Mouse (Mus musculus) midbrain, postnatal 0 days (tissue): ENCODE measurements around the gene Fam78a. TPM values are rescaled to one million over a fixed set of nuclear protein-coding genes. Genes with fewer than 3 reads are reported as not detected.

ENCODE experiments used
- ATAC-seq: fragments of 200-750 bp; cut with Nextera tagmentation; 2 replicates; pipeline ENCODE4 v1.8.0; 2017; ENCODE audit warnings: moderate number of reproducible peaks, mild to moderate bottlenecking, moderate TSS enrichment, moderate library complexity; ENCODE audit not compliant: low FRiP score
- DNase-seq: peaks from one replicate; pipeline ENCODE4 v3.0.0-alpha.2; 2015; ENCODE audit warnings: low spot score
- H3K27ac ChIP-seq: fragments of 300-500 bp; sonication (generic); 2 replicates; pipeline ENCODE4 v1.5.1; 2014; ENCODE audit warnings: low read depth, mild to moderate bottlenecking, low read length, mixed read lengths
- H3K27me3 ChIP-seq: fragments of 300-500 bp; sonication (generic); 2 replicates; pipeline ENCODE4 v1.6.1; 2014; ENCODE audit warnings: low read length, control low read depth, mixed read lengths; ENCODE audit not compliant: insufficient read depth
- H3K36me3 ChIP-seq: fragments of 300-500 bp; sonication (generic); 2 replicates; pipeline ENCODE4 v1.6.1; 2014; ENCODE audit warnings: low read length, control low read depth, mixed read lengths; ENCODE audit not compliant: insufficient read depth
- H3K4me1 ChIP-seq: fragments of 300-500 bp; sonication (generic); 2 replicates; pipeline ENCODE4 v1.6.1; 2014; ENCODE audit warnings: mild to moderate bottlenecking, control low read depth, antibody characterized with exemption, low read length, mixed read lengths; ENCODE audit not compliant: insufficient read depth
- H3K4me2 ChIP-seq: fragments of 300-500 bp; sonication (generic); 2 replicates; pipeline ENCODE4 v1.6.1; 2014; ENCODE audit warnings: low read depth, mild to moderate bottlenecking, low read length, mixed read lengths; ENCODE audit not compliant: poor library complexity, severe bottlenecking
- H3K4me3 ChIP-seq: fragments of 300-500 bp; sonication (generic); 2 replicates; pipeline ENCODE4 v1.5.1; 2014; ENCODE audit warnings: low read depth, mild to moderate bottlenecking, low read length, moderate library complexity
- H3K9ac ChIP-seq: fragments of 300-500 bp; sonication (generic); replicated peaks from 2 replicates; pipeline ENCODE4 v1.6.1; 2014; ENCODE audit warnings: mild to moderate bottlenecking, low read length, moderate library complexity, mixed read lengths; ENCODE audit not compliant: poor library complexity, severe bottlenecking
- H3K9me3 ChIP-seq: fragments of 300-500 bp; sonication (generic); 2 replicates; pipeline ENCODE4 v1.6.1; 2016; ENCODE audit warnings: low read length, control low read depth
- CTCF ChIP-seq: IDR thresholded peaks from 2 replicates; pipeline ENCODE4 v1.5.1; 2016; ENCODE audit warnings: antibody characterized with exemption, mild to moderate bottlenecking
- WGBS: fragments of 180-500 bp; shearing (Covaris S2); extraction: QIAGEN DNeasy Blood & Tissue Kit; methylation state at CpG from one replicate; pipeline ENCODE4 v1.1.7; 2014; 5-methylcytosine and 5-hydroxymethylcytosine counted together
- polyA plus RNA-seq: library from polyadenylated mRNA; unstranded; fragments of >200 nt; fragmentation: Nextera tagmentation; extraction: Ambion mirVana; gene quantifications from 2 replicates; pipeline ENCODE4 v1.2.1, GENCODE M21; 2015
- total RNA-seq: library from RNA; depleted of rRNA; stranded (reverse); fragments of >200 nt; gene quantifications from 2 replicates; pipeline ENCODE4 v1.2.3, GENCODE M21; 2014

The Fam78a gene
- total and polyA plus RNA-seq, 2 experiments from 2014 or later, result 0.35 to 0.77 TPM

- no peak overlapping the region for H3K27ac ChIP-seq
- 37% methylated on average over 6 of the region's 6 CpGs for WGBS
- H3K9ac ChIP-seq, result no peak overlapping the region
- peak; percentile 73 for DNase-seq
- H3K4me2 ChIP-seq, result no peak overlapping the region
- no peaks in the 10 kb centered on the region for H3K9me3 ChIP-seq
- peak; percentile 84 for TF ChIP-seq CTCF
- no peak for ATAC-seq
- no peaks in the 10 kb centered on the region; the same call in 1 of the 2 replicates for H3K27me3 ChIP-seq
- no peaks in the 10 kb centered on the region for H3K4me1 ChIP-seq
- H3K4me3 ChIP-seq, result no peak overlapping the region
- H3K36me3 ChIP-seq, result no peaks in the 10 kb centered on the region
Measured at GRCm38 (mm10) chr2:32130435-32130834, 45.8 kb upstream of the Fam78a start.

- no peak for TF ChIP-seq CTCF
- Histone ChIP-seq H3K36me3 (no peaks in the 10 kb centered on the region), H3K4me2 (no peak overlapping the region), H3K27me3 (no peaks in the 10 kb centered on the region; the same call in 1 of the 2 replicates), H3K4me3 (no peak overlapping the region), H3K27ac (no peak overlapping the region), H3K4me1 (no peaks in the 10 kb centered on the region), H3K9me3 (no peaks in the 10 kb centered on the region), H3K9ac (no peak overlapping the region)
- DNase-seq (no peak), ATAC-seq (no peak)
- 58% methylated on average over 11 of the region's 11 CpGs for WGBS
Measured at GRCm38 (mm10) chr2:32129383-32130074, 44.9 kb upstream of the Fam78a start.

- ATAC-seq, result no peak
Measured at GRCm38 (mm10) chr2:32128536-32128841, 43.8 kb upstream of the Fam78a start.

GRCm38 (mm10) chr2:32127653-32128535 is 43.2 kb upstream of the Fam78a start:
- Histone ChIP-seq H3K9me3 (no peaks in the 10 kb centered on the region), H3K9ac (no peak overlapping the region), H3K4me2 (no peak overlapping the region), H3K4me1 (no peaks in the 10 kb centered on the region), H3K4me3 (no peak overlapping the region), H3K36me3 (no peaks in the 10 kb centered on the region), H3K27me3 (no peaks in the 10 kb centered on the region; the same call in 1 of the 2 replicates), H3K27ac (no peak overlapping the region)
- no peak for TF ChIP-seq CTCF
- DNase-seq, result no peak
- no peak for ATAC-seq
- WGBS, result 33% methylated on average over 16 of the region's 16 CpGs

More at GRCm38 (mm10) chr2:32128536-32128841, 43.8 kb upstream of the Fam78a start:
- no peaks in the 10 kb centered on the region for H3K36me3 ChIP-seq
- no peak overlapping the region for H3K9ac ChIP-seq
- WGBS, result 87% methylated on average over 5 of the region's 5 CpGs
- no peak overlapping the region for H3K27ac ChIP-seq
- no peak for TF ChIP-seq CTCF
- DNase-seq, result no peak
- no peaks in the 10 kb centered on the region; the same call in 1 of the 2 replicates for H3K27me3 ChIP-seq
- no peaks in the 10 kb centered on the region for H3K9me3 ChIP-seq
- no peaks in the 10 kb centered on the region for H3K4me1 ChIP-seq
- H3K4me3 ChIP-seq, result no peak overlapping the region
- H3K4me2 ChIP-seq, result no peak overlapping the region

- H3K4me1 ChIP-seq, result no peaks in the 10 kb centered on the region
- no peaks in the 10 kb centered on the region for H3K36me3 ChIP-seq
- no peak overlapping the region for H3K9ac ChIP-seq
- no peak for TF ChIP-seq CTCF
- no peaks in the 10 kb centered on the region for H3K27me3 ChIP-seq
- ATAC-seq, result no peak
- WGBS, result 81% methylated on average over 2 of the region's 2 CpGs
- no peak overlapping the region for H3K4me2 ChIP-seq
- H3K4me3 ChIP-seq, result no peak overlapping the region
- DNase-seq, result no peak
- no peak overlapping the region for H3K27ac ChIP-seq
- H3K9me3 ChIP-seq, result no peaks in the 10 kb centered on the region
Measured at GRCm38 (mm10) chr2:32121785-32122184, 37.1 kb upstream of the Fam78a start.

GRCm38 (mm10) chr2:32121150-32121549 is 36.5 kb upstream of the Fam78a start:
- ATAC-seq (no peak), DNase-seq (no peak)
- no peaks in the 10 kb centered on the region for H3K36me3 ChIP-seq
- no peaks in the 10 kb centered on the region for H3K27me3 ChIP-seq
- H3K9ac ChIP-seq, result no peak overlapping the region
- no peak overlapping the region for H3K27ac ChIP-seq
- no peak overlapping the region for H3K4me3 ChIP-seq
- H3K9me3 ChIP-seq, result no peaks in the 10 kb centered on the region
- WGBS, result 52% methylated on average over 5 of the region's 5 CpGs
- TF ChIP-seq CTCF, result no peak
- H3K4me2 ChIP-seq, result no peak overlapping the region
- no peaks in the 10 kb centered on the region for H3K4me1 ChIP-seq
